Mouse (Mus musculus) thymus, adult 2 months (tissue): ENCODE results near the gene Ppp4r1.

ENCODE experiments used
- CTCF ChIP-seq: fragments of 200-500 bp; IDR thresholded peaks from 2 replicates; pipeline ENCODE4 v1.5.1; 2012; ENCODE audit warnings: mild to moderate bottlenecking, control low read depth, low read length, moderate library complexity, borderline replicate concordance; ENCODE audit not compliant: control insufficient read depth, poor library complexity, insufficient read depth; ENCODE audit errors: extremely low read depth
- POLR2A ChIP-seq: fragments of 200-500 bp; IDR thresholded peaks from 2 replicates; pipeline ENCODE4 v1.6.1; 2012; ENCODE audit warnings: mild to moderate bottlenecking, low read length, control low read depth, moderate library complexity; ENCODE audit not compliant: control insufficient read depth, poor library complexity, insufficient read depth; ENCODE audit errors: extremely low read depth

DNA sequence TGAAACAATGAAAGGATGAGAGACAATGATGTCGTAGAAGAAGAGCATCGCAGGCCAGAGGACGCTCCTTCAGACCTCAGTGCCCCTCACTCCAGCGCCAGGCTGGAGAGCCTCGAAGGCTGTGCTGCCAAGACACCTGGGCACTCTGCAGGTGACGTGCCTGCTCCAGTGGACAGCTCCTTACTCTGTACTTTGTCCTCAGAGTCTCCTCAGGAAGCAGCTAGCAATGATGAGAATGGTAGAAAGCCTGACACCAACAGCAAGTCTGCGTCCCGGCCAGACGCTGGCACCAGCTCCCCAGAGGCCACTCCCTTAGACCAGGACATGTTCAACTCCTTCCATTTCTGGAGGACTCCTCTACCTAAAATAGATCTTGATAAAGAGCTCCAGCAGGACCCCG is 41.9 kb downstream of the Ppp4r1 start:
- TF ChIP-seq CTCF (no peak), POLR2A (no peak)
